Mouse (Mus musculus) liver (tissue): ENCODE results near the gene Zbtb40.

Source experiments
- DNase-seq: peaks from one replicate; pipeline ENCODE4 v3.0.0-alpha.2; 2020; ENCODE audit warnings: mixed read lengths

Zbtb40 gene

DNA sequence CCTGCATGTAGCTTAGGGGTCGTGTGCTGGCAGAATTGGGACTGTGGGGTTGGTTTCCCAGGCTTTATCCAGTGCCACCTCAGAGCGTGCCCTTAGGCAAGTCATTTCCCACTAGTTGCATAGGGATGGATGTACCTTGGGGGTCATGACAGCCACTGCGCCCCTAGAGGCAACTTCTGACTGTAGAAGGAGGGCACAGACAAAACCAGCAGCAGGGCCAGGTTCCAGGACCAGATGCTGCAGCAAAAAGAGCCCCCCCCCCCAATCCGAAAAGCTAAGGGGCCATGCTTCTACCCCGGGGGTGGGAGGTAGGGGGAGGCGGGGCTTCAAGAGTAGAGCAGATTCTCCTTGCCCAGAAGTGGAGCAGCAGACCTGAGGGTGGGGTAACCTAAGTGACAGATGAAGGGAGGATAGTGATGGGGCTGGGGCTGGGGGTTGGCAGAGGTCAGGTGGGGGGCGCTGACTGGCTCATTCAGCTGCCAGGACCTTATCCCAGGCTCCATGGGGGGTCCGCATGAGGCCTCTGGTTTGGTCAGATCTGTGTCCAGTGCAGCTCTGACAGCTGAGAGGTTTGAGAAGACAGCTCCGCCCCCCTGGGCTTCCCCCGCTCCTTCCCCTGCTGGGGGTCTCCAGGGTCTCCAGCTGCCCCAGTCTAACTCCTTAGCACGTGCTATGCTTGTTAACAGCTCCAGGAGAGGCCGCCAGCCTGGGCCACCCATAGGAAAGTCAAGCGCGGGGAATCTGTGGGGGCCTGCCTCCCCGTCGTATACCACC lies 78.9 kb downstream of the Zbtb40 start:
- no peak for DNase-seq

DNA sequence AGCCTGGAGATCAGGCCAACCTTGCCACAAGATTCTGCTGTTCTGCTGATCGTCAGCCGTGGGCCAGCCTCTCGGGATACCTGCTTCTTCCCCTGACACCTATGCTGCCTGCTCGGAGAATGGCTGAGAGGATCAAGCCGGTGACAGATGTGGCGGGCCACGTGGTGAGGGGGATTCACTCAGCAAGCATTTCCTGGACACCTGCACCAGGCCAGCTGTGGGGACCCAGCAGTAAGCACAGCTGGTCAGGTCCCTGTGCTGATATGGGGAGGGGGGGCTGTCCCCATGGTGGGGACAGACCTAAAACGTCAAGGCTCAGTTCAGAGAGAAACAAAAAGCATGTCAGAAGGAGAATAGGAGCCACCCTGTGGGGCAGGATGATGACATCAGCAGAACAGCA lies 79.5 kb downstream of the Zbtb40 start:
- DNase-seq, result no peak

DNA sequence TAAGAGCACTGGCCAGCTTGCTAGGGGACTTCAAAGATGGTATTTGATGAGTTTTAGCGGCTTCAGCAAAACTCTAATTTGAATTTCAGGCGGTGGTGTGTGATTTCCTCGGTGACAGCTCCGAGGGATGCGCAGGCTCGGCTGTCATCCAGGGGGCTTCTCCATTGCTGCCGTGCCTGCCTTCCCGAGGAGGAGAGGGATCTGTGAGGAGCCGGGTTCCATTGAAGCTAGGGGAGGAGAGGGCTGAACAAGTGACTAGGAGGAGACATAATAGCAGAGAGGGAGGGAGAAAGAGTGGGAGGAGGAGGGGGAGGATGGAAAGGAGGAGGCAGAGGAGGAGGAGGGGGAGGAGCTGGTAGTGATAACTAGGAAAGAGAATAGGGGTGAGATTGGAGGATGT lies 81.1 kb downstream of the Zbtb40 start:
- no peak for DNase-seq

- no peak for DNase-seq
These were observed 81.9 kb downstream of the Zbtb40 start for GRCm38 (mm10) chr4:136966493-136967390.

DNA sequence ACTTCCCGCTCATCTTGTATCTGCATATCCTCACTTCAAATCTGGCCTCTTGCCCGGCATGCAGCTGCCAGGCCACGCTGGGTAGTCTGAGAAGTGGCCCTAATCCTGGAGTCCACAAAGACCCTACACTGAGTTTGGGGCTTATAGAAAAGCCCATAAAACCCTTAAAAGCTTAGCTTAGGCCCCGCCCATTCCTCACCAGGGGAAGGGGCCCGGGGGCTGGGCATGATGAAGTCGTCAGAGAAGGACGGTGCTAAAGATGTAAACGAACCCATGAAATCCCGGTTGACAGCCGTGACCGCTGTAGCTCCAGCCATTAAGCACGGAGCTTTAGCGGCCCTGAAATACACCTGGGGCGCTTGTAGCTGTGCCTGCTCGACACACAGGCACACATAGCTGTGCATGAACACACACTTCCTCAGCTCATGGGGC lies 83.6 kb downstream of the Zbtb40 start:
- DNase-seq, result no peak

GRCm38 (mm10) chr4:136962447-136962846 lies 86.2 kb downstream of the Zbtb40 start:
- DNase-seq, result no peak

DNA sequence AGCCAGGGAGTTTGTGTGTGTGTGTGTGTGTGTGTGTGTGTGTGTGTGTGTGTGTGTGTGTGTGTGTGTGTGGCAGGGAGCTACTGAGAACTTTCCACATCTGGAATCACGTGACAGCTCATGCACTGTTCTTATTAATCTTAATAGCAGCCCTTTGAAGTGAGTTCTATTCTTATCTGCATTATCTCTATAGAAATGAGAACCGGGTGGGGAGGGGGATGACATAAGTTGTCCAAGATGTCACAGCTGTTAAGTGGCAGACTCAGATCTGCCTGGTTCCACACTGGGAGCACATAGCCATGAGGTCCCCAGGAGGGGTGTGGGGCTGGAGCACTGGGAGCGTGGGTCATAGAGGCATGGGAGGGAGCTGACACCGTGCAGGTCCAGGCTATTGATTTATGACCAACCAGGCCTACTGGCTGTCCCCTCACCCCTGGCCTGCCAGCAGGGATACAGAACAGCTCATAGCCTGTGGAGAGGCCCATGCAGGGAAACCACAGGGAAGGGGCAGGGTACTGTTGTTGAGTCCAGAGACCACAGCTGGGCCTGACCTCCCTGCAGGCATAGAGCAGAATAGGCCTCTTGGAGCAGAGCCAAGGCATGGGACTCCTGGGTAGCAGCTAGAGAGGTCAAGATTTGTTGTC lies 86.8 kb downstream of the Zbtb40 start:
- DNase-seq, result peak; percentile 12

- no peak for DNase-seq
These were observed 88.0 kb downstream of the Zbtb40 start for GRCm38 (mm10) chr4:136960581-136960980.

DNA sequence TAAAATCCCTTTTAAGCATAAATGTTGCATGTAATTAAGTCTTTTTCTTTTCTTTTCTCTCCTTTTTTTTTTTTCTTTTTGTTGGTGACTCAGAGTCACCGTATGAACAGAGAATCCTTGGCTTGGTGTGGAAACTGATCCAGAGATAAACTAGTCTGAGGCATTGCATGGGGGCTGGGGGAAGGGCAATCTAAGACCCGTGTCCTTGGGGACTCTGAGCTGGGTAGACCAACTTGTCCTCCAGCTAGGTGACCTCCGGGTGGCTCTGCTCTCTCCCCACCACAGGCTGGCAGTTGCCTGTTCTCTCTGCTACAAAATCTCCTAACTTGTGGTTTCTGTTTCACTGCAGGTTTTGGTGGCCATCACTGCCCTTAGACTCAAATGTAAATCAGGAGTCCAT lies 88.5 kb downstream of the Zbtb40 start:
- DNase-seq, result no peak

- no peak for DNase-seq
These were observed 91.7 kb downstream of the Zbtb40 start, which contains the start of gene Epha8 for GRCm38 (mm10) chr4:136956751-136957446. Epha8 (minus strand) TSS chr4:136956816.

GRCm38 (mm10) chr4:136954562-136954961 lies 94.0 kb downstream of the Zbtb40 start:
- no peak for DNase-seq

GRCm38 (mm10) chr4:136949266-136949989 lies 99.2 kb downstream of the Zbtb40 start:
- no peak for DNase-seq

DNA sequence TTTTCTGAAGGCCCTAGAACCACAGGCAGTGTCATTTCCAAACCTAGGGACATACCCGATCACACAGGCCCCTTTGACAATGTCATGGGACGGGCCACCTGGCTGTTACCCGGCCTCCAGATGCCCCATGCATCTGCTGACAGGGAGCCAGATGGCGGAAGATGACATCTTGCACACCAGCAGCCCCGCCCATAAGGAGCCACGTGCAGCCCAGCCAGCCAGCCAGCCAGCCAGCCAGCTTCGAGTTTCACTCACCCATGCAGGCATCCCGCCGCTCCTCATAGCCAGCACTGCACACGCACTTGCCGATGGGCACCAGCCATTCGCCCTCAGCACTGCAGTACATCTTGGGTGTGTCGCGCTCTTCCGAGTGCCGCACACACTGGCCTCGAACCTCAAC lies 103.2 kb downstream of the Zbtb40 start:
- DNase-seq, result no peak

DNA sequence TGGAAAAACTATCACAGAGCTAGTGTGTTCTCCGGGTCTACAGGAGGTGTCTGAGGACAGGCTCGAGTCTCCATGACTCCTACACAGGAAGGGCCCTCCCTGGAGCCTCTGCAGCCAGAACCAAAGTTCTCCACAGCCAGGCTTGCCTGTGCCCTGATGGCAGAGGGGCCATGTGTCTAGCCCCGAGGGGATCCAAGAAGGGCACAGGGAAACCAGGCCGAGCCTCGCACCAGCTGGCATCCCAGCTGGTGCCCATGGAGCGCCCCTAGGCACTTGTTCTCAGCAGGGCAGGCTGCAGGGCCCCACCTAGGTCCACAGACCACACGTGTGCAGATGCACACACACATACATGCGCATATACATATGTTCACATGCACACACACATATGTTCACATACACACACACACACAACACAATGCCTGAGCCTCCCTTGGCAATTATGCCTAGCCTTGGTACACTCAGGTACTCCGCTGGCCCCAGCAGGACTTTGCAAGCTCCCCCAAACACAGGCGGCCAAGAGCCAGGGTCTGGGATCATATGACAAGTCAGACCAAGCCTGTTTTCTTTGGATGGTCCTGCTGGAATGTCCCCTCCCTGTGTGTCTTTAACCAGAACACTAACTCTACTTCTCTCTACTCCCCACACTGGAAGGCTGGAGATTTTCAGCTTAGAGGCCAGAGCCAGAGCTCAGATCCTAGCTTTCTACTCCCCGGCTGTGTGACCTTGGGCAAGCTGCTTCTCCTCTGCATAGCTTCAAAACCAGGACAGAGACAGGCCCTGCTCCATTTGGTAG lies 103.8 kb downstream of the Zbtb40 start:
- no peak for DNase-seq

- DNase-seq, result no peak
These were observed 105.4 kb downstream of the Zbtb40 start for GRCm38 (mm10) chr4:136943175-136943574.

- no peak for DNase-seq
These were observed 105.8 kb downstream of the Zbtb40 start for GRCm38 (mm10) chr4:136942761-136943160.

GRCm38 (mm10) chr4:136937935-136938334 lies 110.7 kb downstream of the Zbtb40 start:
- no peak for DNase-seq

DNA sequence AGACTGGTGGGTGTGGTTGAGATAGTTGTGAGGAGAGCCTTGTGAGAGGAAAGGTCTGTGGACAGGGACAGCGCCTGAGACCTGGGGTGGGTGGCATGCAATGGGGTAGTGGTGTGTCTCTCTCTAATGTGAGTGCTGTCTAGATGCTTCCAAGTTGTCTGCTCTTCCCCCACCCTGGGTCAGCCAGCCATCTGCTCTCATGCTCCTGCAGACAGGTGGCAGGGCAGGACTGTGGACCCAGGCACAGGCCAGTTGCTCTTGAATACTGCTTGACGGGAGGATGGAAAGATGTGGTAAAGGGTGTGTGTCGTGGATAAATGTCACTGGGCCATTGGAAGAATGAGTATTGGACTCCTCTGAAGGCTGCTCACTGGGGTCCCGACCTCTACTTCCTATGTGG lies 111.3 kb downstream of the Zbtb40 start:
- no peak for DNase-seq

DNA sequence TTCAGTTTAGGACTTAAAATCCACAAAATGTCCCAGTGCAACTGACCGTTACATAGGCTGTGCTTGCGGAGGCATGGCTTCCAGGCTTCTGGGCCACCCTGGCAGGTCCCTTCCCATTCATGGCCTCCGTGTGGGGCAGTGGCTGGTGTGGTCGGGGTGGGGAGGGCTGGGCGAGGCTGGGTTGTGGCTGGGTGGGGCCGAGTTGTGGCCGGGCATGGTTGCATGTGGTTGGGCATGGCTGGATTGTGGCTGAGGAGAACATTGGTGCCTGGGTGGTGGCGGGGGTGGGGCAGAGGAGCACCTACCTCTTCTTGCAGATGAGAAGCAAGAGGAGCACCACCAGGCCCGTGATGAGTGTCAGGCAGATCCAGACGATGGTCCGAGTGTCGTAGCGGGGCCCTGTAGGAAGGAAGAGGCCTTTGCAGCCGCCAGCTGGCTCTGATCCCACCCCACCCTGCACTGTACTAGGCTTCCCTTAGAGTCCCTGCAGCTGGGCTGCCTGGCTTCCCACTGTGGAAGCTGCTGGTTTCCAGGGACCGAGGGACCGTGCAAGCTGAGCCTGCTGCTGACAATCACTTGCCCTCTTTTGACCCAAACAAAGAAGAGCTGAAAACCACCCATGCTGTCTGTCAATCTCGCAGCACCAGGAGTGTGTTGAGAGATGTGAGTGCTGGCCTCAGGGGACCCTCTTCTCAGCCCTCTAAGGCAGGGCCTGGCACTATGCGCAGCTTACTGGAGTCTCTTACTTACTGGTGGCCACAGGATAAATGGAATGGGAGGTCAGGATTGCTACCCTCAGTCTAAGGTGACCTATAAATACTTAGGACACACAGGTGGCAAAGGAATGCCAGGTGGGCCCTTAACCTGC lies 113.6 kb downstream of the Zbtb40 start:
- DNase-seq, result peak; percentile 44

DNA sequence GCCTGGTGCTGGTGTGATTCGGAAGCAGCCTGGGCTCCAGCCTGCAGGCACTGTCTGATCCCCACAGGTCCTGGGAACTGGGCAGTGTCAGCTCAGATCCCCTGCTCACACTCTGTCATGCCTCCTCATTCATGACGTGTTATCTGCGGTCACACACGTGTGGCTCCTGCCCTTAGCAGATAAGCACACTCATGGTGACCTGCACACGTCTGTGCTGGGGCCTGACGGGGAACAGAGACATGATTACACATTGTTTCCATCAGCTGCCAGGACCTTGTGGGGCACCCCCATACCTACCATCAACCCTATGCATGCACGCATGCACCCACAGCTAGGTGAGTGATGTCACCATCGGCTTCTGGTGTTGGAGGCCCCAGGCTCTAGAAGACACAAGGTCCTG lies 118.1 kb downstream of the Zbtb40 start:
- peak; percentile 70 for DNase-seq
